8 mouse cellular contexts compared by ENCODE assay signal in genomic region chr9:70012408-70012901, GRCm38 (mm10). TPM values are rescaled to one million over a fixed set of nuclear protein-coding genes. Genes with fewer than 3 reads are reported as not detected.
DNase-seq lines count a peak whose midpoint lies in the region; ATAC-seq lines count a peak whose summit lies in the region.

Gene Gtf2a2, plus strand, starts transcription at chr9:70012550.

- H3K9me3 ChIP-seq in hindbrain, embryonic 16.5 days (ENCODE audit: control insufficient read depth, low read length), result no peaks in the 10 kb centered on the region

- H3K9ac ChIP-seq in hindbrain, embryonic 16.5 days (ENCODE audit: low read depth, low read length), result peak within 1 kb of the TSS; percentile 94

- no peaks in the 10 kb centered on the region for H3K27me3 ChIP-seq in hindbrain, embryonic 16.5 days (replicated peaks; ENCODE audit: control insufficient read depth, insufficient read depth, low read length)

- DNase-seq in T-cell, adult 2 months (ENCODE audit: low spot score), result peak; percentile 90
- peak; percentile 89 to 93 for DNase-seq in cerebellum, postnatal 36 days
- peak; percentile 92 for DNase-seq in gastrocnemius, adult 18-20 months (ENCODE audit: low spot score)
- peak; percentile 92 to 96 for DNase-seq in left cerebral cortex, adult 18-20 months (ENCODE audit: low spot score in 2 of 2)
- peak; percentile 93 for DNase-seq in right cerebral cortex, adult 18-20 months
- peak; percentile 76 for DNase-seq in urinary bladder, postnatal 10 days (ENCODE audit: low spot score)

- ATAC-seq in hindbrain, embryonic 16.5 days, result peak; percentile 98

- H3K36me3 ChIP-seq in hindbrain, embryonic 16.5 days (ENCODE audit: control insufficient read depth, insufficient read depth, low read length), result peaks cover 18% of the 10 kb centered on the region
- H3K36me3 ChIP-seq in macrophage (ENCODE audit: inconsistent target), result peaks cover 20% of the 10 kb centered on the region; the same call in 1 of the 2 replicates

- WGBS in hindbrain, embryonic 16.5 days, result under 1% methylated on average over 44 of the region's 57 CpGs
- WGBS in macrophage (ENCODE audit: missing documents), result under 1% methylated on average over 37 of the region's 57 CpGs

- H3K79me2 ChIP-seq in macrophage (ENCODE audit: inconsistent target), result peaks cover 48% of the 10 kb centered on the region

- peaks cover 14% of the 10 kb centered on the region for H3K4me1 ChIP-seq in hindbrain, embryonic 16.5 days (ENCODE audit: control insufficient read depth, insufficient read depth, low read depth, low read length)

- H3K4me3 ChIP-seq in hindbrain, embryonic 16.5 days (ENCODE audit: low read length), result peak within 1 kb of the TSS; percentile 93
- H3K4me3 ChIP-seq in macrophage (ENCODE audit: inconsistent target), result peak within 1 kb of the TSS; percentile 78

- H3K4me2 ChIP-seq in hindbrain, embryonic 16.5 days (ENCODE audit: low read length), result peak within 1 kb of the TSS; percentile 92

- H3K27ac ChIP-seq in hindbrain, embryonic 16.5 days (ENCODE audit: low read depth, low read length), result peak within 1 kb of the TSS; percentile 95
- H3K27ac ChIP-seq in macrophage, result peak within 1 kb of the TSS; percentile 56

RNA-seq across cellular contexts. Expression of gene Gtf2a2, which starts in this region (rescaled TPM):
- total RNA-seq in gastrocnemius, adult 18-20 months (2021), result 10 to 100 TPM; 58.5 to 64.6 TPM
- polyA plus RNA-seq in hindbrain, embryonic 16.5 days (2015; fragmentation: Nextera tagmentation; extraction: Ambion mirVana), result 171 and 196 TPM in 2 replicates
- 10 to 100 TPM; 46.5 to 49.9 TPM for total RNA-seq in left cerebral cortex, adult 18-20 months (2021)
- 100 to 1,000 TPM in 15 of 26 experiments, 10 to 100 TPM in 11; 45.5 to 199 (median 114) TPM for total RNA-seq in macrophage (2018; cell fraction: chromatin; rRNA removed)
- total RNA-seq in macrophage (2018; cell fraction: cytosol; rRNA removed), result 10 to 100 TPM; 19.8 to 39.3 (median 29.5) TPM
- 100 to 1,000 TPM in 7 of 26 experiments, 10 to 100 TPM in 19; 58.4 to 165 (median 76.7) TPM for total RNA-seq in macrophage (2018; cell fraction: nucleus; rRNA removed)
- 35.0 to 52.9 TPM (median 40.1 TPM) in 3 replicates for polyA plus RNA-seq in macrophage (2018)

Comparison
In these comparisons a context has a peak if more than half of its experiments do, and no peak if none do; other contexts are left out.
1. Peak in every context shown above with its lines: DNase-seq, ATAC-seq, H3K4me3 ChIP-seq and H3K27ac ChIP-seq.